Mouse (Mus musculus) stomach, embryonic 16.5 days (tissue): ENCODE results near the gene Ghdc. TPM values are rescaled to one million over a fixed set of nuclear protein-coding genes. Genes with fewer than 3 reads are reported as not detected.

Source experiments
- ATAC-seq: fragments of 200-750 bp; cut with Nextera tagmentation; 2 replicates; pipeline ENCODE4 v1.8.0; 2017; ENCODE audit warnings: moderate number of reproducible peaks, moderate TSS enrichment; ENCODE audit not compliant: insufficient read depth, low FRiP score
- H3K27ac ChIP-seq: fragments of 300-500 bp; sonication (generic); 2 replicates; pipeline ENCODE4 v1.5.1; 2014; ENCODE audit warnings: low read length
- H3K27me3 ChIP-seq: fragments of 300-500 bp; sonication (generic); 2 replicates; pipeline ENCODE4 v1.6.1; 2014; ENCODE audit warnings: low read length, control low read depth, mixed read lengths; ENCODE audit not compliant: control insufficient read depth, insufficient read depth
- H3K36me3 ChIP-seq: fragments of 300-500 bp; sonication (generic); 2 replicates; pipeline ENCODE4 v1.6.1; 2014; ENCODE audit warnings: low read length; ENCODE audit not compliant: control insufficient read depth, insufficient read depth
- H3K4me1 ChIP-seq: fragments of 300-500 bp; sonication (generic); 2 replicates; pipeline ENCODE4 v1.6.1; 2014; ENCODE audit warnings: low read length, control low read depth, mixed read lengths; ENCODE audit not compliant: control insufficient read depth, insufficient read depth
- H3K4me2 ChIP-seq: fragments of 300-500 bp; sonication (generic); 2 replicates; pipeline ENCODE4 v1.6.1; 2014; ENCODE audit warnings: low read depth, low read length, mixed read lengths
- H3K4me3 ChIP-seq: fragments of 300-500 bp; sonication (generic); replicated peaks from 2 replicates; pipeline ENCODE4 v1.5.1; 2014; ENCODE audit warnings: mild to moderate bottlenecking, low read length
- H3K9ac ChIP-seq: fragments of 300-500 bp; sonication (generic); 2 replicates; pipeline ENCODE4 v1.6.1; 2014; ENCODE audit warnings: low read length
- H3K9me3 ChIP-seq: fragments of 300-500 bp; sonication (generic); replicated peaks from 2 replicates; pipeline ENCODE4 v1.6.1; 2016; ENCODE audit warnings: low read length, control low read depth; ENCODE audit not compliant: control insufficient read depth
- WGBS: fragments of 180-500 bp; shearing (Covaris S2); extraction: QIAGEN DNeasy Blood & Tissue Kit; methylation state at CpG from one replicate; pipeline ENCODE4 v1.1.7; 2014; 5-methylcytosine and 5-hydroxymethylcytosine counted together
- polyA plus RNA-seq: library from polyadenylated mRNA; unstranded; fragments of >200 nt; fragmentation: Nextera tagmentation; extraction: Ambion mirVana; gene quantifications from 2 replicates; pipeline ENCODE4 v1.2.1, GENCODE M21; 2015

Gene Ghdc
- polyA plus RNA-seq, 1 experiment from 2014 or later, result 6.5 TPM

DNA sequence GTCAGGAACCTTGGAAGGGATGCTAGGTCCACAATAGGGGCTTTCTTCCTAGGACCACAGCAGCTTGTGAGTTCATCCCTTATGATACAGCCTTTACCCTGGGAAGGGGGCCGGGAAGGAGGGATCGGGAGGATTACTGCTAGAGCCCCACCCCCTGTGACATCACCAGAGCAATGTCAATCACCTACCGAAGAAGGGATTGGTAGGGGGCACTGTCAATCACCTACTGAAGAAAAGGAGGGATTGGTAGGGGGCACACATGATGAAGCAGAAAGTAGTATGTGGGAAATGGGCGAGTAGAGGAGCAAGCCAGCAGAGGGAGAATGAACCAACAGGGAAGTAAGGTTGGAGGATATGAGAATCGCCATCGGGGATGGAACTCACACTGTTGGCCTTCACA is 14.3 kb downstream of the Ghdc start:
- H3K27ac ChIP-seq, result no peak overlapping the region
- H3K4me2 ChIP-seq, result no peak overlapping the region
- no peak for ATAC-seq
- WGBS, result 58% methylated on average over 6 of the region's 6 CpGs
- H3K9ac ChIP-seq, result no peak overlapping the region
- peaks cover 25% of the 10 kb centered on the region for H3K27me3 ChIP-seq
- H3K4me1 ChIP-seq, result peaks cover 5% of the 10 kb centered on the region; the same call in 1 of the 2 replicates
- H3K9me3 ChIP-seq, result no peaks in the 10 kb centered on the region
- H3K36me3 ChIP-seq, result no peaks in the 10 kb centered on the region
- H3K4me3 ChIP-seq, result no peak overlapping the region

DNA sequence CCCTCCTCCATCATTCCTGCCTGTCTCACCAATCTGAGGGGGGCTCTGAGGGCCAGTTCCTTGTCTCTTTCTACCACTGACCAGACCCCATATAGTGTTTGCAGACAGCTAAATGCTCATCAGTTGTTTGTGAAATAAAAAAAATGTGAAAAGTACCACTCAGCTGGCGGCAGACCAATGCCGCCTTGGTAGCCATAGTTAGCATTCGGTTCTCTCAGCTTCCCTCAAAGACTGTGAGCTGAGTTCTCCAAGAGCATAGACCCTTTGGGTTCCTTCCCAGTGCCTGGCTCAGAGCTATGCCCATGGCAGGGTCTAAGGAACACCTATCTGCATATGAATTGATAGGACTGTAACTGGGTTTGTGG is 16.1 kb downstream of the Ghdc start:
- Histone ChIP-seq H3K9me3 (no peaks in the 10 kb centered on the region), H3K36me3 (no peaks in the 10 kb centered on the region), H3K9ac (no peak overlapping the region), H3K27ac (no peak overlapping the region), H3K4me3 (no peak overlapping the region), H3K4me2 (no peak overlapping the region), H3K27me3 (peaks cover 17% of the 10 kb centered on the region), H3K4me1 (peaks cover 5% of the 10 kb centered on the region; the same call in 1 of the 2 replicates)
- no peak for ATAC-seq
- WGBS, result 84% methylated on average over 3 of the region's 3 CpGs

GRCm38 (mm10) chr11:100754021-100754692 is 16.6 kb downstream of the Ghdc start:
- H3K9me3 ChIP-seq, result no peaks in the 10 kb centered on the region
- no peaks in the 10 kb centered on the region for H3K36me3 ChIP-seq
- H3K4me2 ChIP-seq, result no peak overlapping the region
- no peak overlapping the region for H3K9ac ChIP-seq
- peaks cover 15% of the 10 kb centered on the region for H3K27me3 ChIP-seq
- no peaks in the 10 kb centered on the region for H3K4me1 ChIP-seq
- 81% methylated on average over 12 of the region's 12 CpGs for WGBS
- H3K27ac ChIP-seq, result no peak overlapping the region
- no peak overlapping the region for H3K4me3 ChIP-seq
- no peak for ATAC-seq

DNA sequence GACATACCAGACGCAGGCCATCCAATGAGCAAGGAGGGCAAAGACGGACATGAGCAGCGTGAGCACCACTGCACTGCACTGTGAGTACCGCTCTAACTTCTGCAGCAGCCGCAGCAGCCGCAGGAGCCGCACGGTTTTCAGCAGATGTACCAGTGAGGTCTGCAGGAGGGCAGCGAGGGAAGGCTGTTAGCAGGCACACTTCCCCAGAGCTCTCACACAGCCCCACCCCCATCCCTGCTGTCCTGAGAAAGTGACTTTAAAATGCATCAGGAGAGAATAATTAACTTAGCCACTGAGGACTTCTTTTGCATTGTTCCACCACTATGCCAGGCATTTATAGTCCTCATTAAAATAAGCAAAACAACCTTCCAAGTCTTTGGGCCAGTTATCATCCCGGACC is 18.5 kb downstream of the Ghdc start:
- Histone ChIP-seq H3K4me1 (no peaks in the 10 kb centered on the region), H3K4me3 (no peak overlapping the region), H3K36me3 (no peaks in the 10 kb centered on the region), H3K4me2 (no peak overlapping the region), H3K9ac (no peak overlapping the region), H3K27me3 (peaks cover 7% of the 10 kb centered on the region), H3K9me3 (no peaks in the 10 kb centered on the region), H3K27ac (no peak overlapping the region)
- 27% methylated on average over 10 of the region's 10 CpGs for WGBS
- ATAC-seq, result no peak

GRCm38 (mm10) chr11:100750127-100750526 is 20.6 kb downstream of the Ghdc start:
- no peaks in the 10 kb centered on the region for H3K36me3 ChIP-seq
- H3K4me1 ChIP-seq, result no peaks in the 10 kb centered on the region
- no peak for ATAC-seq
- H3K9me3 ChIP-seq, result no peaks in the 10 kb centered on the region
- H3K4me2 ChIP-seq, result no peak overlapping the region
- H3K9ac ChIP-seq, result no peak overlapping the region
- 84% methylated on average over 16 of the region's 16 CpGs for WGBS
- H3K4me3 ChIP-seq, result no peak overlapping the region
- peaks cover 7% of the 10 kb centered on the region for H3K27me3 ChIP-seq
- H3K27ac ChIP-seq, result no peak overlapping the region

GRCm38 (mm10) chr11:100749469-100749868 is 21.3 kb downstream of the Ghdc start:
- WGBS, result 31% methylated on average over 25 of the region's 25 CpGs
- H3K36me3 ChIP-seq, result no peaks in the 10 kb centered on the region
- peaks cover 7% of the 10 kb centered on the region for H3K27me3 ChIP-seq
- no peak for ATAC-seq
- H3K9ac ChIP-seq, result no peak overlapping the region
- H3K27ac ChIP-seq, result no peak overlapping the region
- no peaks in the 10 kb centered on the region for H3K4me1 ChIP-seq
- H3K4me2 ChIP-seq, result no peak overlapping the region
- H3K9me3 ChIP-seq, result no peaks in the 10 kb centered on the region
- no peak overlapping the region for H3K4me3 ChIP-seq

- no peak for ATAC-seq
- H3K4me2 ChIP-seq, result no peak overlapping the region
- H3K27me3 ChIP-seq, result peaks cover 7% of the 10 kb centered on the region
- H3K9me3 ChIP-seq, result no peaks in the 10 kb centered on the region
- H3K9ac ChIP-seq, result no peak overlapping the region
- no peaks in the 10 kb centered on the region for H3K36me3 ChIP-seq
- H3K4me3 ChIP-seq, result no peak overlapping the region
- H3K4me1 ChIP-seq, result no peaks in the 10 kb centered on the region
- WGBS, result 63% methylated on average over 4 of the region's 4 CpGs
- H3K27ac ChIP-seq, result no peak overlapping the region
Observed at GRCm38 (mm10) chr11:100748620-100749019, 22.1 kb downstream of the Ghdc start.

- ATAC-seq, result no peak
- no peak overlapping the region for H3K4me2 ChIP-seq
- H3K9me3 ChIP-seq, result no peaks in the 10 kb centered on the region
- no peak overlapping the region for H3K9ac ChIP-seq
- 51% methylated on average over 5 of the region's 5 CpGs for WGBS
- no peaks in the 10 kb centered on the region for H3K4me1 ChIP-seq
- H3K4me3 ChIP-seq, result no peak overlapping the region
- no peaks in the 10 kb centered on the region for H3K36me3 ChIP-seq
- H3K27ac ChIP-seq, result no peak overlapping the region
- peaks cover 7% of the 10 kb centered on the region for H3K27me3 ChIP-seq
Observed at GRCm38 (mm10) chr11:100747114-100747513, 23.6 kb downstream of the Ghdc start.

GRCm38 (mm10) chr11:100746546-100746945 is 24.2 kb downstream of the Ghdc start:
- no peak overlapping the region for H3K27ac ChIP-seq
- no peaks in the 10 kb centered on the region for H3K9me3 ChIP-seq
- no peak for ATAC-seq
- H3K27me3 ChIP-seq, result peaks cover 7% of the 10 kb centered on the region
- no peak overlapping the region for H3K4me2 ChIP-seq
- no peak overlapping the region for H3K4me3 ChIP-seq
- H3K36me3 ChIP-seq, result no peaks in the 10 kb centered on the region
- 79% methylated on average over 10 of the region's 10 CpGs for WGBS
- no peaks in the 10 kb centered on the region for H3K4me1 ChIP-seq
- no peak overlapping the region for H3K9ac ChIP-seq
